Mouse (Mus musculus) small intestine, adult 2 months (tissue): ENCODE measurements around the gene Gm10295.

ENCODE experiments used
- CTCF ChIP-seq: fragments of 200-500 bp; IDR thresholded peaks from 2 replicates; pipeline ENCODE4 v1.5.1; 2012; ENCODE audit warnings: low read depth, mild to moderate bottlenecking, control low read depth, inconsistent platforms, low read length, moderate library complexity, mixed read lengths; ENCODE audit not compliant: insufficient replicate concordance, insufficient read length; ENCODE audit errors: extremely low read depth
- POLR2A ChIP-seq: fragments of 200-500 bp; IDR thresholded peaks from 2 replicates; pipeline ENCODE4 v1.6.1; 2012; ENCODE audit warnings: low read depth, mild to moderate bottlenecking, control low read depth, inconsistent platforms, low read length, moderate library complexity

- TF ChIP-seq CTCF (no peak), POLR2A (no peak)
Observed at GRCm38 (mm10) chr7:71313148-71313765, 38.0 kb downstream of the Gm10295 start.
